11 mouse cellular contexts compared by ENCODE assay signal in the genomic region with DNA sequence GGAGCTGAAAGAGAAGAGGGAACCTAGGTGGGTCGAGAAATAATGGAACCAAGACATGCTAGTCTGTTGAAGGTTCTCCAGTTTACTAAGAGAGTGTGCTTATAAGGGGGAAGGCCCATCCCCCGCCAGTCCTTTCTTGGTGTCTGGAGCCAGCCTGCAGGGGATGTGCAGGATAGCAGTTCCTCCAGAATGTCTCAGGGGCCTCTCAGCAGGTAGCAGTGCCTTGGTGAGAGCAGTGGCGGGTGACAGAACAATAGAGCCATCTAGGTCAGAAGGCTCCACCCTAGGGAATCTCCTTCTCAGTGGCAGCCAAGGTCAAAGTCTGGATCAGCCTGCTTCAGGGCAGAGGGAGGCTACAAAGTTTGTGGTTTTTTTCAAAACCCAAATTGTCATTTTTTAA. TPM values are rescaled to one million over a fixed set of nuclear protein-coding genes. Genes with fewer than 3 reads are reported as not detected.
DNase-seq lines count a peak whose midpoint lies in the region; ATAC-seq and TF ChIP-seq lines count a peak whose summit lies in the region.
"Had no signal": no experiment of that assay in that cellular context is flagged by ENCODE, and none has a peak within 500 bp of the region (broad histone marks: within the 10 kb centered on the region; RNA-seq: fewer than 3 reads in every experiment).

No protein-coding gene starts in this region.

- no peaks in the 10 kb centered on the region for H3K9me3 ChIP-seq in heart, embryonic 12.5 days (replicated peaks)
- H3K9me3 ChIP-seq in E14TG2a.4 (ENCODE audit: low read length), result peaks cover 23% of the 10 kb centered on the region
- no peaks in the 10 kb centered on the region for H3K9me3 ChIP-seq in forebrain, embryonic 15.5 days
- H3K9me3 ChIP-seq: G1E had no signal

- no peak overlapping the region for H3K27ac ChIP-seq in heart, embryonic 12.5 days (ENCODE audit: poor library complexity, severe bottlenecking)
- no peak overlapping the region for H3K27ac ChIP-seq in heart, adult 2 months
- 0 out of 2 replicates have a peak overlapping the region, but pooled peaks have one; percentile 2 for H3K27ac ChIP-seq in bone marrow, adult 2 months (ENCODE audit: control insufficient read depth, insufficient read depth, low read depth, low read length, poor library complexity)
- H3K27ac ChIP-seq in forebrain, embryonic 15.5 days (replicated peaks), result no peak overlapping the region
- H3K27ac ChIP-seq: left cerebral cortex, adult 2 months had no signal

- no peak for TF ChIP-seq CTCF in heart, adult 2 months (IDR thresholded peaks at IDR 0.05)
- no peak for TF ChIP-seq CTCF in E14TG2a.4 (conservative IDR thresholded peaks at IDR 0.05; ENCODE audit: low read length)
- no peak for TF ChIP-seq CTCF in bone marrow, adult 2 months (IDR thresholded peaks at IDR 0.05; ENCODE audit: control insufficient read depth, insufficient read depth, low read length)

- H3K36me3 ChIP-seq in heart, embryonic 12.5 days, result no peaks in the 10 kb centered on the region
- peaks cover 9% of the 10 kb centered on the region for H3K36me3 ChIP-seq in heart, adult 2 months (ENCODE audit: control insufficient read depth, insufficient read depth, low read length)
- H3K36me3 ChIP-seq in E14TG2a.4 (ENCODE audit: insufficient read depth, low read length), result peaks cover 29% of the 10 kb centered on the region
- no peaks in the 10 kb centered on the region for H3K36me3 ChIP-seq in forebrain, embryonic 15.5 days

- H3K4me3 ChIP-seq in heart, embryonic 12.5 days, result no peak overlapping the region
- H3K4me3 ChIP-seq in heart, adult 2 months, result no peak overlapping the region
- H3K4me3 ChIP-seq in E14TG2a.4 (replicated peaks; ENCODE audit: low read length), result peak overlapping the region; percentile 53
- H3K4me3 ChIP-seq in bone marrow, adult 2 months (replicated peaks; ENCODE audit: control insufficient read depth, low read depth, low read length), result no peak overlapping the region
- H3K4me3 ChIP-seq in forebrain, embryonic 15.5 days, result no peak overlapping the region
- H3K4me3 ChIP-seq: left cerebral cortex, adult 2 months had no signal

- no peak for ATAC-seq in heart, embryonic 12.5 days (ENCODE audit: insufficient number of reproducible peaks, low FRiP score)
- ATAC-seq in forebrain, embryonic 15.5 days (replicated peaks), result no peak
- ATAC-seq: forebrain, embryonic 16.5 days had no signal

- no peak for TF ChIP-seq POLR2A in heart, adult 2 months (IDR thresholded peaks at IDR 0.05; ENCODE audit: insufficient read depth, low read depth, low read length)
- no peak for TF ChIP-seq POLR2A in bone marrow, adult 2 months (IDR thresholded peaks at IDR 0.05; ENCODE audit: borderline replicate concordance, control insufficient read depth, low read depth, low read length)

- peak overlapping the region; percentile 20; the same call in 1 of the 2 replicates for H3K4me2 ChIP-seq in heart, embryonic 12.5 days
- H3K4me2 ChIP-seq in forebrain, embryonic 15.5 days (replicated peaks), result no peak overlapping the region

- no peak for TF ChIP-seq EP300 in heart, adult 2 months (IDR thresholded peaks at IDR 0.05; ENCODE audit: insufficient read depth, low read depth, low read length)

- no peak overlapping the region for H3K9ac ChIP-seq in heart, embryonic 12.5 days
- no peak overlapping the region for H3K9ac ChIP-seq in heart, adult 2 months (ENCODE audit: low read depth, low read length)
- H3K9ac ChIP-seq in forebrain, embryonic 15.5 days (replicated peaks), result no peak overlapping the region

- no peak for DNase-seq in heart, adult 2 months
- DNase-seq in retina, embryonic 14.5 days (ENCODE audit: low spot score), result peak; percentile 43
- no peak for DNase-seq in embryo, embryonic 9.5 days (ENCODE audit: extremely low spot score)
- no peak for DNase-seq in spleen, postnatal 10 days (ENCODE audit: low spot score in 2 of 2)

- no peaks in the 10 kb centered on the region for H3K27me3 ChIP-seq in heart, embryonic 12.5 days (replicated peaks)
- no peaks in the 10 kb centered on the region for H3K27me3 ChIP-seq in heart, adult 2 months (ENCODE audit: control insufficient read depth, insufficient read depth, low read length)
- no peaks in the 10 kb centered on the region for H3K27me3 ChIP-seq in E14TG2a.4 (ENCODE audit: insufficient read depth, low read length)
- no peaks in the 10 kb centered on the region for H3K27me3 ChIP-seq in forebrain, embryonic 15.5 days

- intact Hi-C loops in heart, adult 2 months (cut with DNase I), result loop anchor here (5.0 kb wide), 1 partner anchor 39 kb away; no protein-coding TSS in a partner anchor

- H3K79me2 ChIP-seq in heart, adult 2 months (replicated peaks; ENCODE audit: control insufficient read depth, insufficient read depth, low read length), result peaks cover 8% of the 10 kb centered on the region

- 48% methylated on average over 3 of the region's 3 CpGs for WGBS in heart, embryonic 12.5 days
- WGBS in heart, adult 2 months, result 53% methylated on average over 3 of the region's 3 CpGs
- WGBS in bone marrow, adult 2 months, result 47% methylated on average over 3 of the region's 3 CpGs
- 46% methylated on average over 3 of the region's 3 CpGs for WGBS in forebrain, embryonic 15.5 days

- H3K4me1 ChIP-seq in heart, embryonic 12.5 days (replicated peaks), result peaks cover 43% of the 10 kb centered on the region
- peaks cover 10% of the 10 kb centered on the region for H3K4me1 ChIP-seq in heart, adult 2 months (ENCODE audit: control insufficient read depth, insufficient read depth, low read length)
- H3K4me1 ChIP-seq in E14TG2a.4 (replicated peaks; ENCODE audit: low read depth, low read length), result peaks cover 72% of the 10 kb centered on the region
- peaks cover 3% of the 10 kb centered on the region for H3K4me1 ChIP-seq in bone marrow, adult 2 months (ENCODE audit: control insufficient read depth, insufficient read depth, low read length)
- no peaks in the 10 kb centered on the region for H3K4me1 ChIP-seq in forebrain, embryonic 15.5 days

RNA-seq across cellular contexts. Expression of gene Tbl1xr1, which starts 45.3 kb away (rescaled TPM):
- polyA plus RNA-seq in heart, embryonic 12.5 days (2016; fragmentation: Nextera tagmentation; extraction: Ambion mirVana), result 16.9 and 22.8 TPM in 2 replicates
- 10 to 100 TPM; 63.2 to 67.2 TPM for total RNA-seq in heart, adult 2 months (2021)
- polyA plus RNA-seq in heart, adult 2 months (2012; rRNA removed), result 13.5 and 34.8 TPM in 2 replicates
- 10.8 and 32.5 TPM in 2 replicates for polyA plus RNA-seq in bone marrow, adult 2 months (2011; ENCODE audit: insufficient read depth, insufficient read length, low replicate concordance, missing spikeins)
- 20.9 and 23.4 TPM in 2 replicates for polyA plus RNA-seq in forebrain, embryonic 15.5 days (2015; fragmentation: Nextera tagmentation; extraction: Ambion mirVana)
